Mouse (Mus musculus): ENCODE measurements at regions not wholly inside any gene's neighbourhood (a gene's known extent, or its start where the extent isn't known, plus 50 kb on each side); places are given as distances from the start of the nearest gene placed in this dataset.

DNA sequence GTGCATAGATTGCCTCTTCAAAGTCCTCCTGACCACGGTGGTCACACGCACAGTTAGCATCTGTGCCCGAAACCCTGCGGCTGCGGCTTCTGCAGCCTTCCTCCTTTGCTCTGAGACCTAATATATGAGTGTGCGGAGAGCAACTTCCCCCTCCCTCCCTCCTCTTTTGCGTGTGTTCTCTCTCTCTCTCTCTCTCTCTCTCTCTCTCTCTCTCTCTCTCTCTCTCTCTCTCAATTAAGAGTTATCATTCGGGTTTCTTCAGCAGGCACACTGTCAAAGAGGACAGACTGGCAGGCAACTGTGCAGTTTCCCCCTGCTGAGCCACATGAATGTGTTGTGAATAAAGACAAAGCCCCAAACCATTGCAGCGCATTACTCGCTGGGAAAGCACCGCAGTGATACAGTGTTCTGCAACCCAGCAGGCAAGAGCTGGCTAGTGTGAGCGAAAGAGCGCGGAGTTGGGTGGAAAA lies 900.8 kb downstream of the Mat2b start:
- DNase-seq (ENCODE audit: low spot score) (peak; percentile 19), ATAC-seq (ENCODE audit: low FRiP score, low TSS enrichment) (no peak)
- WGBS, result 3% methylated on average over 14 of the region's 14 CpGs
- Histone ChIP-seq H3K27ac (replicated peaks) (no peak overlapping the region), H3K36me3 (ENCODE audit: control insufficient read depth, insufficient read depth, low read length) (no peaks in the 10 kb centered on the region), H3K4me3 (ENCODE audit: low read depth, low read length) (no peak overlapping the region), H3K4me2 (replicated peaks; ENCODE audit: low read depth) (peak overlapping the region; percentile 37), H3K9ac (ENCODE audit: low read length) (no peak overlapping the region), H3K27me3 (ENCODE audit: control insufficient read depth, insufficient read depth, low read length) (no peaks in the 10 kb centered on the region), H3K4me1 (replicated peaks; ENCODE audit: control insufficient read depth, insufficient read depth) (no peaks in the 10 kb centered on the region), H3K9me3 (ENCODE audit: control insufficient read depth, low read length) (no peaks in the 10 kb centered on the region)
- no peak for TF ChIP-seq CTCF (IDR thresholded peaks at IDR 0.05; ENCODE audit: low read depth)
- TF ChIP-seq EP300 (optimal IDR thresholded peaks at IDR 0.05), result no peak

DNA sequence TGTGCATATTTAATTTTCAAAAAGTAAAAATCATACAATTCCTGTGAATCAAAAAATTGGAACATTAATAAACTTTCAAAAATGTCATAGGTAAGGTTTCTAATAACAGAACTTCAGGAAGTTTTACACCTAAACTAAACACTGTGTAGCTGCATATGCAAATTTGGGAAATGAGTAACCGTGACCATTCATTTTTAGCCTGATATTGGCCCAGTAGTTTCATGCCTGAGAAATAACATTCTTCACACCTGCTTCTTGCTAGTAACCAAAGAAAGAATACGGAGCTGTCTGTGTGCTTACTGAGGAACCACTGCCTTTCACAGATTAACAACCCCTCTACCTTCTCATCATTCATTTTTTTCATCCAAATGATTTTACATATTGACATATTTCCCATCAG lies 902.9 kb downstream of the Mat2b start:
- ATAC-seq (ENCODE audit: low FRiP score, low TSS enrichment) (no peak), DNase-seq (ENCODE audit: low spot score) (no peak)
- Histone ChIP-seq H3K36me3 (ENCODE audit: control insufficient read depth, insufficient read depth, low read length) (no peaks in the 10 kb centered on the region), H3K27me3 (ENCODE audit: control insufficient read depth, insufficient read depth, low read length) (no peaks in the 10 kb centered on the region), H3K4me1 (replicated peaks; ENCODE audit: control insufficient read depth, insufficient read depth) (no peaks in the 10 kb centered on the region), H3K4me3 (ENCODE audit: low read depth, low read length) (no peak overlapping the region), H3K27ac (replicated peaks) (no peak overlapping the region), H3K9me3 (ENCODE audit: control insufficient read depth, low read length) (no peaks in the 10 kb centered on the region), H3K9ac (ENCODE audit: low read length) (no peak overlapping the region), H3K4me2 (replicated peaks; ENCODE audit: low read depth) (no peak overlapping the region)
- 75% methylated on average over 2 of the region's 2 CpGs for WGBS
- TF ChIP-seq CTCF (IDR thresholded peaks at IDR 0.05; ENCODE audit: low read depth) (no peak), EP300 (optimal IDR thresholded peaks at IDR 0.05) (no peak)
